Comparison of ENCODE assay signal across 9 mouse cellular contexts in genomic region chr6:135296267-135296666, GRCm38 (mm10). TPM values are rescaled to one million over a fixed set of nuclear protein-coding genes. Genes with fewer than 3 reads are reported as not detected.
DNase-seq lines count a peak whose midpoint lies in the region; ATAC-seq and TF ChIP-seq lines count a peak whose summit lies in the region.
"Had no signal": no experiment of that assay in that cellular context is flagged by ENCODE, and none has a peak within 500 bp of the region (broad histone marks: within the 10 kb centered on the region; RNA-seq: fewer than 3 reads in every experiment).

No protein-coding gene starts in this region.

- H3K4me1 ChIP-seq in heart, embryonic 15.5 days (replicated peaks): peaks cover 2% of the 10 kb centered on the region; the same call in 1 of the 2 replicates
- peaks cover 6% of the 10 kb centered on the region; the same call in 1 of the 2 replicates for H3K4me1 ChIP-seq in hindbrain, embryonic 13.5 days (replicated peaks)
- H3K4me1 ChIP-seq in hindbrain, postnatal 0 days (ENCODE audit: insufficient read depth, low read length): no peaks in the 10 kb centered on the region

- H3K4me3 ChIP-seq in heart, embryonic 15.5 days: no peak overlapping the region
- H3K4me3 ChIP-seq in hindbrain, embryonic 13.5 days: no peak overlapping the region
- H3K4me3 ChIP-seq in hindbrain, postnatal 0 days (ENCODE audit: low read length): no peak overlapping the region

- H3K27ac ChIP-seq in heart, embryonic 15.5 days: no peak overlapping the region
- H3K27ac ChIP-seq in hindbrain, embryonic 13.5 days: no peak overlapping the region
- no peak overlapping the region for H3K27ac ChIP-seq in hindbrain, postnatal 0 days

- peak; percentile 37; the same call in 1 of the 2 replicates for ATAC-seq in heart, embryonic 15.5 days (replicated peaks; ENCODE audit: insufficient number of reproducible peaks, insufficient read depth, low FRiP score, low read depth)
- ATAC-seq in hindbrain, embryonic 13.5 days (ENCODE audit: low FRiP score): no peak
- ATAC-seq in hindbrain, postnatal 0 days: no peak

- WGBS in heart, embryonic 15.5 days: 66% methylated on average over 17 of the region's 17 CpGs
- 84% methylated on average over 17 of the region's 17 CpGs for WGBS in hindbrain, embryonic 13.5 days
- WGBS in hindbrain, postnatal 0 days: 78% methylated on average over 17 of the region's 17 CpGs

- H3K9me3 ChIP-seq in heart, embryonic 15.5 days (replicated peaks): no peaks in the 10 kb centered on the region
- H3K9me3 ChIP-seq in hindbrain, embryonic 13.5 days: no peaks in the 10 kb centered on the region
- no peaks in the 10 kb centered on the region for H3K9me3 ChIP-seq in hindbrain, postnatal 0 days (ENCODE audit: low read length)

- DNase-seq in kidney, adult 11 months: peak; percentile 15
- DNase-seq in kidney, adult 18-20 months: no peak
- peak; percentile 84 for DNase-seq in R1 (ENCODE audit: low read depth, low spot score)
- DNase-seq in lung, postnatal 14 days: peak; percentile 37
- no peak for DNase-seq in hindbrain, postnatal 0 days (ENCODE audit: low spot score)
- DNase-seq in ovary, adult 18-20 months (ENCODE audit: low spot score): no peak

- TF ChIP-seq CTCF in hindbrain, postnatal 0 days (IDR thresholded peaks at IDR 0.05; ENCODE audit: low read depth): no peak

- no peaks in the 10 kb centered on the region for H3K27me3 ChIP-seq in heart, embryonic 15.5 days
- H3K27me3 ChIP-seq in hindbrain, embryonic 13.5 days: no peaks in the 10 kb centered on the region
- no peaks in the 10 kb centered on the region for H3K27me3 ChIP-seq in hindbrain, postnatal 0 days (ENCODE audit: insufficient read depth, low read length)

- no peaks in the 10 kb centered on the region for H3K36me3 ChIP-seq in heart, embryonic 15.5 days
- H3K36me3 ChIP-seq in hindbrain, embryonic 13.5 days: no peaks in the 10 kb centered on the region
- H3K36me3 ChIP-seq in hindbrain, postnatal 0 days (ENCODE audit: insufficient read depth, low read length): no peaks in the 10 kb centered on the region

- H3K4me2 ChIP-seq in heart, embryonic 15.5 days: no peak overlapping the region
- no peak overlapping the region for H3K4me2 ChIP-seq in hindbrain, embryonic 13.5 days
- H3K4me2 ChIP-seq in hindbrain, postnatal 0 days (ENCODE audit: low read depth, low read length): no peak overlapping the region

- H3K9ac ChIP-seq in heart, embryonic 15.5 days: no peak overlapping the region
- H3K9ac ChIP-seq in hindbrain, embryonic 13.5 days: no peak overlapping the region
- no peak overlapping the region for H3K9ac ChIP-seq in hindbrain, postnatal 0 days (replicated peaks; ENCODE audit: low read length)

RNA-seq across cellular contexts. Expression of gene Pbp2, which starts 13.9 kb away (rescaled TPM):
- polyA plus RNA-seq in heart, embryonic 15.5 days (2015; fragmentation: Nextera tagmentation; extraction: Ambion mirVana): 0.10 TPM in 1 of 2 replicates, not detected in the other
- polyA plus RNA-seq in hindbrain, embryonic 13.5 days (2015; fragmentation: Nextera tagmentation; extraction: Ambion mirVana): 0.16 and 0.26 TPM in 2 replicates
- total RNA-seq in hindbrain, postnatal 0 days (2014; rRNA removed): 0.10 TPM in 1 of 2 replicates, not detected in the other
- polyA plus RNA-seq in hindbrain, postnatal 0 days (2015; fragmentation: Nextera tagmentation; extraction: Ambion mirVana): not detected in 2 replicates
- polyA plus RNA-seq: heart, embryonic 14.5 days had no signal

RNA-seq across cellular contexts. Expression of gene Gsg1, which starts 42.1 kb away (rescaled TPM):
- polyA plus RNA-seq in heart, embryonic 15.5 days (2015; fragmentation: Nextera tagmentation; extraction: Ambion mirVana): 0.58 and 0.72 TPM in 2 replicates
- 0.19 and 0.32 TPM in 2 replicates for polyA plus RNA-seq in hindbrain, embryonic 13.5 days (2015; fragmentation: Nextera tagmentation; extraction: Ambion mirVana)
- 1.1 TPM in 1 of 2 replicates, not detected in the other for total RNA-seq in hindbrain, postnatal 0 days (2014; rRNA removed)
- polyA plus RNA-seq in hindbrain, postnatal 0 days (2015; fragmentation: Nextera tagmentation; extraction: Ambion mirVana): 0.18 and 0.31 TPM in 2 replicates

Comparison
In these comparisons a context has a peak if more than half of its experiments do, and no peak if none do; other contexts are left out.
1. DNase-seq: peak in kidney, adult 11 months (single experiment), R1 (single experiment) and lung, postnatal 14 days (single experiment); none in kidney, adult 18-20 months (single experiment), hindbrain, postnatal 0 days (single experiment) and ovary, adult 18-20 months (single experiment).